Mouse (Mus musculus) MEL (cell line): ENCODE data around the gene Tle1. TPM values are rescaled to one million over a fixed set of nuclear protein-coding genes. Genes with fewer than 3 reads are reported as not detected.

ENCODE experiments used
- DNase-seq: peaks from one replicate; pipeline ENCODE4 v3.0.0; 2011; ENCODE audit warnings: low read depth, low spot score
- H3K27ac ChIP-seq: 2 replicates; pipeline ENCODE4 v1.5.1; 2012; ENCODE audit warnings: low read depth, mild to moderate bottlenecking, control low read depth, low read length, moderate library complexity; ENCODE audit not compliant: control insufficient read depth
- H3K27me3 ChIP-seq, 2 experiments: fragments of 150-350 bp in 1 of 2; sonication (generic) in 1 of 2; 2 replicates each; pipeline ENCODE4 v1.6.1; 2012; ENCODE audit warnings: low read length in 2 of 2, mild to moderate bottlenecking in 2 of 2, improper control_type of control experiment in 1 of 2, moderate library complexity in 1 of 2; ENCODE audit not compliant: insufficient read depth in 2 of 2, control insufficient read depth in 1 of 2
- H3K36me3 ChIP-seq, 2 experiments: 2 replicates each; pipeline ENCODE4 v1.6.1; 2012 to 2014; ENCODE audit warnings: low read length in 2 of 2, improper control_type of control experiment in 1 of 2, inconsistent platforms in 1 of 2, mild to moderate bottlenecking in 1 of 2; ENCODE audit not compliant: insufficient read depth in 2 of 2, control insufficient read depth in 1 of 2
- H3K4me1 ChIP-seq, 2 experiments: fragments of 150-350 bp in 1 of 2; sonication (generic) in 1 of 2; 2 replicates each; pipeline ENCODE4 v1.6.1; 2012; ENCODE audit warnings: low read length in 2 of 2, improper control_type of control experiment in 1 of 2, mild to moderate bottlenecking in 1 of 2; ENCODE audit not compliant: insufficient read depth in 2 of 2, control insufficient read depth in 1 of 2
- H3K4me3 ChIP-seq, 2 experiments: fragments of 150-350 bp in 1 of 2; sonication (generic) in 1 of 2; 2 replicates each; pipeline ENCODE4 v1.5.1; 2012; ENCODE audit warnings: low read depth in 2 of 2, low read length in 2 of 2, mild to moderate bottlenecking in 2 of 2, moderate library complexity in 2 of 2, control low read depth in 1 of 2, improper control_type of control experiment in 1 of 2; ENCODE audit not compliant: control insufficient read depth in 1 of 2, insufficient read depth in 1 of 2
- H3K79me2 ChIP-seq: 2 replicates; pipeline ENCODE4 v1.6.1; 2012; ENCODE audit warnings: mild to moderate bottlenecking, low read length, moderate library complexity; ENCODE audit not compliant: control insufficient read depth, poor library complexity, insufficient read depth
- H3K9ac ChIP-seq: 2 replicates; pipeline ENCODE4 v1.6.1; 2012; ENCODE audit warnings: low read depth, mild to moderate bottlenecking, control low read depth, low read length, moderate library complexity; ENCODE audit not compliant: control insufficient read depth, poor library complexity, severe bottlenecking
- H3K9me3 ChIP-seq: fragments of 150-350 bp; sonication (generic); replicated peaks from 2 replicates; pipeline ENCODE4 v1.6.1; 2012; ENCODE audit warnings: mild to moderate bottlenecking, low read length, improper control_type of control experiment, moderate library complexity; ENCODE audit not compliant: insufficient read depth
- BHLHE40 ChIP-seq: IDR thresholded peaks from 2 replicates; pipeline ENCODE4 v1.6.1; 2012; ENCODE audit warnings: low read depth, mild to moderate bottlenecking, inconsistent platforms, low read length, improper control_type of control experiment, borderline replicate concordance
- CHD1 ChIP-seq: IDR thresholded peaks from 2 replicates; pipeline ENCODE4 v1.6.1; 2012; ENCODE audit warnings: low read depth, mild to moderate bottlenecking, inconsistent platforms, low read length, improper control_type of control experiment
- CTCF ChIP-seq, 3 experiments: IDR thresholded peaks in 2 of 3; conservative IDR thresholded peaks in 1 of 3; 2 replicates each; pipeline ENCODE4 v1.5.1; 2011 to 2012; ENCODE audit warnings: low read length in 3 of 3, low read depth in 2 of 3, mild to moderate bottlenecking in 2 of 3, improper control_type of control experiment in 1 of 3, inconsistent platforms in 1 of 3, mixed read lengths in 1 of 3, moderate library complexity in 1 of 3; ENCODE audit not compliant: control insufficient read depth in 1 of 3, insufficient read depth in 1 of 3, poor library complexity in 1 of 3, severe bottlenecking in 1 of 3
- E2F4 ChIP-seq: IDR thresholded peaks from 2 replicates; pipeline ENCODE4 v1.6.1; 2011; ENCODE audit warnings: low read depth, low read length, improper control_type of control experiment, borderline replicate concordance
- ETS1 ChIP-seq: IDR thresholded peaks from 2 replicates; pipeline ENCODE4 v1.6.1; 2012; ENCODE audit warnings: low read depth, mild to moderate bottlenecking, inconsistent platforms, low read length, improper control_type of control experiment, moderate library complexity
- GATA1 ChIP-seq: IDR thresholded peaks from 2 replicates; pipeline ENCODE4 v1.6.1; 2011; ENCODE audit warnings: low read depth, low read length, improper control_type of control experiment
- JUND ChIP-seq: IDR thresholded peaks from 2 replicates; pipeline ENCODE4 v1.6.1; 2011; ENCODE audit warnings: low read depth, mild to moderate bottlenecking, improper control_type of control experiment, low read length
- KAT2A ChIP-seq: conservative IDR thresholded peaks from 2 replicates; pipeline ENCODE4 v1.6.1; 2012; ENCODE audit warnings: low read depth, low read length, improper control_type of control experiment, inconsistent platforms
- MAFK ChIP-seq: IDR thresholded peaks from 2 replicates; pipeline ENCODE4 v1.6.1; 2011; ENCODE audit warnings: low read depth, mild to moderate bottlenecking, low read length, improper control_type of control experiment, borderline replicate concordance
- MAZ ChIP-seq: IDR thresholded peaks from 2 replicates; pipeline ENCODE4 v1.6.1; 2012; ENCODE audit warnings: low read depth, mild to moderate bottlenecking, inconsistent platforms, low read length, improper control_type of control experiment
- MEF2A ChIP-seq: IDR thresholded peaks from 2 replicates; pipeline ENCODE4 v1.6.1; 2014; ENCODE audit warnings: low read depth, mild to moderate bottlenecking, inconsistent platforms, low read length, improper control_type of control experiment; ENCODE audit not compliant: poor library complexity, insufficient replicate concordance, severe bottlenecking; ENCODE audit errors: extremely low read depth
- MYB ChIP-seq: IDR thresholded peaks from 2 replicates; pipeline ENCODE4 v1.6.1; 2011; ENCODE audit warnings: mild to moderate bottlenecking, low read depth, low read length, improper control_type of control experiment
- MYC ChIP-seq: IDR thresholded peaks from 2 replicates; pipeline ENCODE4 v1.6.1; 2011; ENCODE audit warnings: low read depth, mild to moderate bottlenecking, low read length, improper control_type of control experiment, moderate library complexity
- NRF1 ChIP-seq: IDR thresholded peaks from 2 replicates; pipeline ENCODE4 v1.6.1; 2014; ENCODE audit warnings: low read depth, mild to moderate bottlenecking, inconsistent platforms, low read length, improper control_type of control experiment, moderate library complexity; ENCODE audit not compliant: poor library complexity, insufficient read depth, severe bottlenecking
- POLR2A ChIP-seq, 2 experiments: IDR thresholded peaks; 2 replicates each; pipeline ENCODE4 v1.6.1; 2011 to 2012; ENCODE audit warnings: low read length in 2 of 2, mild to moderate bottlenecking in 2 of 2, control low read depth in 1 of 2, improper control_type of control experiment in 1 of 2, low read depth in 1 of 2, moderate library complexity in 1 of 2; ENCODE audit not compliant: control insufficient read depth in 1 of 2, insufficient read depth in 1 of 2, poor library complexity in 1 of 2
- POLR2AphosphoS2 ChIP-seq: IDR thresholded peaks from 2 replicates; pipeline ENCODE4 v1.6.1; 2011; ENCODE audit warnings: low read length, improper control_type of control experiment
- POLR2AphosphoS5 ChIP-seq: IDR thresholded peaks from 2 replicates; pipeline ENCODE4 v1.6.1; 2012; ENCODE audit warnings: low read depth, borderline replicate concordance, mild to moderate bottlenecking, inconsistent platforms, low read length, moderate library complexity, mixed read lengths
- RCOR1 ChIP-seq: IDR thresholded peaks from 2 replicates; pipeline ENCODE4 v1.6.1; 2012; ENCODE audit warnings: low read depth, mild to moderate bottlenecking, inconsistent platforms, low read length, improper control_type of control experiment
- SIN3A ChIP-seq: IDR thresholded peaks from 2 replicates; pipeline ENCODE4 v1.6.1; 2012; ENCODE audit warnings: low read length, improper control_type of control experiment, inconsistent platforms
- SMC3 ChIP-seq: IDR thresholded peaks from 2 replicates; pipeline ENCODE4 v1.6.1; 2011; ENCODE audit warnings: low read depth, low read length, improper control_type of control experiment
- TAL1 ChIP-seq: IDR thresholded peaks from 2 replicates; pipeline ENCODE4 v1.6.1; 2012; ENCODE audit warnings: mild to moderate bottlenecking, inconsistent platforms, low read length, moderate library complexity, mixed read lengths
- UBTF ChIP-seq: IDR thresholded peaks from 2 replicates; pipeline ENCODE4 v1.6.1; 2012; ENCODE audit warnings: low read depth, mild to moderate bottlenecking, inconsistent platforms, low read length, improper control_type of control experiment, moderate library complexity, borderline replicate concordance; ENCODE audit not compliant: insufficient read depth
- USF2 ChIP-seq, 2 experiments: IDR thresholded peaks; 2 replicates each; pipeline ENCODE4 v1.6.1; 2011 to 2012; ENCODE audit warnings: improper control_type of control experiment in 2 of 2, low read length in 2 of 2, borderline replicate concordance in 1 of 2, inconsistent platforms in 1 of 2, low read depth in 1 of 2, mild to moderate bottlenecking in 1 of 2; ENCODE audit not compliant: insufficient read depth in 1 of 2
- ZC3H11A ChIP-seq: IDR thresholded peaks from 2 replicates; pipeline ENCODE4 v1.6.1; 2012; ENCODE audit warnings: low read depth, mild to moderate bottlenecking, inconsistent platforms, low read length, improper control_type of control experiment
- ZKSCAN1 ChIP-seq: IDR thresholded peaks from 2 replicates; pipeline ENCODE4 v1.6.1; 2012; ENCODE audit warnings: low read depth, mild to moderate bottlenecking, inconsistent platforms, low read length, improper control_type of control experiment, moderate library complexity
- polyA plus RNA-seq, 2 experiments: library from polyadenylated mRNA; stranded (reverse) in 1 of 2; unstranded in 1 of 2; fragments of >175 nt in 1 of 2; fragments of >200 nt in 1 of 2; gene quantifications; 2 replicates each; pipeline versions ENCODE4 v1.2.1 to v1.2.4; 2012; ENCODE audit warnings: low replicate concordance in 2 of 2, low read depth in 1 of 2; ENCODE audit not compliant: insufficient read length in 2 of 2, insufficient read depth in 1 of 2, missing spikeins in 1 of 2
- total RNA-seq: library from RNA; depleted of rRNA; stranded (reverse); fragments of 300-350 nt; gene quantifications from 2 replicates; pipeline ENCODE4 v1.2.3, GENCODE M21; 2012

Tle1 gene
- total and polyA plus RNA-seq, 3 experiments: 21.1 to 22.5 TPM; not detected in 1

DNA sequence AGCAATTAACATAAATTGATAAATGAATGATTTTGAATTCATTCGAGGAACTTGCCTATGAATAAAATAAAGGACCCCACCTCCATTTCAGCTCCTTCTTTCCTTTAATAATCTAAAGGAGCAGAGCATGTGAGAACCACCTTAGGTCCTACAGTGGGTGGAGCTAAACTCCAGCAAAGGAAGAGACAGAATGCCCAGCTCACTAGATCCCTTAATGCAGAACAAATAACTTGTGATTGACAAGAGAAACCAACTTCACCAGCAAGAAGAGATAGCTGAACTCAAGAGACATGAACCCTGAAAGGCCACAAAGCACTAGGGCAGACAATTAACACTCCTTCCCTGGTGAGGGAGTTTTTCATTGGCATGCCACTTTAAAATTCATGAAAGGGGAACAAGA is 32.5 kb downstream of the Tle1 start:
- Histone ChIP-seq H3K36me3 (peaks cover 0 to 18% of the 10 kb centered on the region in 2 experiments; a peak in 3 of 4 replicates), H3K4me1 (peaks cover 0 to 6% of the 10 kb centered on the region in 2 experiments; a peak in 1 of 4 replicates), H3K27me3 (no peaks in the 10 kb centered on the region), H3K27ac (no peak overlapping the region), H3K9me3 (no peaks in the 10 kb centered on the region)
- no peak for TF ChIP-seq ETS1
- TF ChIP-seq KAT2A: no peak
- TF ChIP-seq MAZ: no peak
- TF ChIP-seq TAL1: no peak
- TF ChIP-seq, all 39 proteins: peak for 0
- no peak for DNase-seq
- Histone ChIP-seq H3K9ac (no peak overlapping the region), H3K4me3 (no peak overlapping the region), H3K79me2 (peaks cover 1% of the 10 kb centered on the region; the same call in 1 of the 2 replicates)

DNA sequence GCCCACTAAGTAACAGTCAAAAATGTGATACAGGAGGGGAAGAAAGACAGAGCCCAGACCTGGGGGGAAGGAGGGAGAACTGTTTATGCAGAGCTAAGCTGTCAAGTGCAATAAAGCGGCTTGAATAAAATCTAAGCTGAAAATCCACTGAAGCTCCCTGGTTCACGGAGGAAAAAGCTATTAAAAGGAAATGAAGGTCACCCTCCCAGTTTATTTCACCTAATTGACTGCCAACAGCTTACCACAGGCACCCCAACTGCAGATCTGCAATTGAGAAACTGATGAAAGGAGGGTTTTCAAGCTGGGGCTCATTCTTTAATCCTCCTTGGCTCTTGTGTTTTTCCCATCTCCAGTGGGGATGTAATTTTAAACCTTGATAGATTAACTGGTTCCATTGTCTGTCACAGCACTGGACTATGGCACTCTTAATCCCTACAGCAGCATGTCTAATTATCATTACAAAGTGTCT is 32.9 kb downstream of the Tle1 start:
- no peak overlapping the region for H3K27ac ChIP-seq
- H3K4me1 ChIP-seq: peaks cover 0 to 3% of the 10 kb centered on the region in 2 experiments; a peak in 1 of 4 replicates
- H3K4me3 ChIP-seq: no peak overlapping the region
- H3K9ac ChIP-seq: no peak overlapping the region
- H3K79me2 ChIP-seq: peaks cover 1% of the 10 kb centered on the region; the same call in 1 of the 2 replicates
- TF ChIP-seq RCOR1 (no peak), POLR2AphosphoS2 (no peak), ZC3H11A (no peak), MEF2A (no peak), NRF1 (no peak), MAFK (no peak), POLR2A (IDR thresholded peaks at IDR 0.05; ENCODE audit: control insufficient read depth in 1 of 2, insufficient read depth in 1 of 2, low read depth in 1 of 2, low read length in 2 of 2, poor library complexity in 1 of 2) (no peak)
- H3K9me3 ChIP-seq: no peaks in the 10 kb centered on the region
- H3K27me3 ChIP-seq: no peaks in the 10 kb centered on the region
- peaks cover 0 to 15% of the 10 kb centered on the region in 2 experiments; a peak in 3 of 4 replicates for H3K36me3 ChIP-seq
- DNase-seq: no peak

DNA sequence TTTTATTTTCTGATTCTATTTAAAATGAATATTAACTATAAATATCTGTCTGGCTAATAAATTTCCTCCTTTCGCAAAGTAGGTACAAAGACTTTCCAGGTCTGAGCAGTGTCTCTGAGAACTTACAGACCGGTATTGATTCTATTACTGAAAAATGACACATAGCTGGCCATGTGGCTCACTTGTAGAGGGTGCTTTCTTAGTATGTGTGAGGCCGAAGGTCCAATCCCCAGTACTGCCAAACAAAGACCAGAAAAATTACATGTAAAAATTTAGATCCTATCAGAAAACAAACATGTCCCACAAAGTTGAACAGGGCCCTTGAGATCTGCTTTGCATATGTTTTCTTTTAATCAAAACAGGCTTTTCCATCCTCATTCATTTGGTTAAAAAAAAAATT is 33.5 kb downstream of the Tle1 start:
- no peak for DNase-seq
- Histone ChIP-seq H3K9me3 (no peaks in the 10 kb centered on the region), H3K36me3 (peaks cover 0 to 14% of the 10 kb centered on the region in 2 experiments; a peak in 3 of 4 replicates), H3K4me3 (no peak overlapping the region), H3K79me2 (peaks cover 1% of the 10 kb centered on the region; the same call in 1 of the 2 replicates), H3K9ac (no peak overlapping the region), H3K27me3 (no peaks in the 10 kb centered on the region), H3K27ac (no peak overlapping the region), H3K4me1 (no peaks in the 10 kb centered on the region; a peak in 1 of 4 replicates)
- no peak for TF ChIP-seq MAFK
- no peak for TF ChIP-seq GATA1
- TF ChIP-seq POLR2AphosphoS2: no peak
- TF ChIP-seq JUND: no peak
- no peak for TF ChIP-seq CTCF (IDR thresholded peaks at IDR 0.05 in 2 of 3, conservative IDR thresholded peaks at IDR 0.05 in 1 of 3; ENCODE audit: control insufficient read depth in 1 of 3, insufficient read depth in 1 of 3, low read depth in 2 of 3, low read length in 3 of 3, poor library complexity in 1 of 3, severe bottlenecking in 1 of 3)
- TF ChIP-seq ZKSCAN1: no peak
- TF ChIP-seq BHLHE40: no peak
- TF ChIP-seq UBTF: no peak
- TF ChIP-seq CHD1: no peak
- no peak for TF ChIP-seq POLR2AphosphoS5
- TF ChIP-seq MYC: no peak
- TF ChIP-seq MYB: no peak
- no peak for TF ChIP-seq NRF1
- no peak for TF ChIP-seq ETS1
- TF ChIP-seq SIN3A: no peak
- no peak for TF ChIP-seq USF2 (IDR thresholded peaks at IDR 0.05; ENCODE audit: borderline replicate concordance in 1 of 2, insufficient read depth in 1 of 2, low read depth in 1 of 2, low read length in 2 of 2)
- no peak for TF ChIP-seq E2F4
- no peak for TF ChIP-seq SMC3
